Mouse (Mus musculus) limb, embryonic 13.5 days (tissue): Measurements from ENCODE around the gene Psmd8. TPM values are rescaled to one million over a fixed set of nuclear protein-coding genes. Genes with fewer than 3 reads are reported as not detected.

ENCODE experiments used
- polyA plus RNA-seq: library from polyadenylated mRNA; unstranded; fragments of >200 nt; fragmentation: Nextera tagmentation; extraction: Ambion mirVana; gene quantifications from 2 replicates; pipeline ENCODE4 v1.2.1, GENCODE M21; 2015

Psmd8 gene
- polyA plus RNA-seq, 1 experiment from 2014 or later = 270 TPM

Other genes starting within 250 kb of the Psmd8 start
- gene Actn4, start 218.4 kb downstream of the Psmd8 start, polyA plus RNA-seq = 270 and 300 TPM in 2 replicates
- gene Eif3k, start 198.8 kb downstream of the Psmd8 start, polyA plus RNA-seq = 422 and 454 TPM in 2 replicates
- gene Map4k1, start 198.7 kb downstream of the Psmd8 start, polyA plus RNA-seq = 9.5 and 10.0 TPM in 2 replicates
- 7.9 and 8.5 TPM in 2 replicates for gene Ryr1, start 55.5 kb downstream of the Psmd8 start, polyA plus RNA-seq
- gene Rasgrp4, start 45.9 kb downstream of the Psmd8 start, polyA plus RNA-seq = 0.56 and 0.69 TPM in 2 replicates
- 11.5 and 12.5 TPM in 2 replicates for gene Fam98c, start 24.5 kb downstream of the Psmd8 start, polyA plus RNA-seq
- gene Ggn, start 10.5 kb downstream of the Psmd8 start, polyA plus RNA-seq = 0.47 and 0.50 TPM in 2 replicates
- 4.2 and 4.4 TPM in 2 replicates for gene Spred3, start 10.3 kb downstream of the Psmd8 start, polyA plus RNA-seq
- 0.46 and 0.51 TPM in 2 replicates for gene Catsperg1, start 33.3 kb upstream of the Psmd8 start, polyA plus RNA-seq
- 1.9 and 2.3 TPM in 2 replicates for gene Kcnk6, start 51.8 kb upstream of the Psmd8 start, polyA plus RNA-seq
- gene Yif1b, start 57.6 kb upstream of the Psmd8 start, polyA plus RNA-seq = 123 and 124 TPM in 2 replicates
- gene 2200002D01Rik, start 67.8 kb upstream of the Psmd8 start, polyA plus RNA-seq = 1.7 and 2.0 TPM in 2 replicates
- 110 and 112 TPM in 2 replicates for gene Spint2, start 101.2 kb upstream of the Psmd8 start, polyA plus RNA-seq
- gene Ppp1r14a, start 108.6 kb upstream of the Psmd8 start, polyA plus RNA-seq = 5.8 and 7.5 TPM in 2 replicates
- gene Dpf1, start 123.2 kb upstream of the Psmd8 start, polyA plus RNA-seq = 21.6 and 21.9 TPM in 2 replicates